Mouse (Mus musculus): ENCODE measurements around the gene Ulk4. TPM values are rescaled to one million over a fixed set of nuclear protein-coding genes. Genes with fewer than 3 reads are reported as not detected.

Ulk4 gene
- total RNA-seq, 2 experiments from 2014 or later = 9.5 to 9.9 TPM

DNA sequence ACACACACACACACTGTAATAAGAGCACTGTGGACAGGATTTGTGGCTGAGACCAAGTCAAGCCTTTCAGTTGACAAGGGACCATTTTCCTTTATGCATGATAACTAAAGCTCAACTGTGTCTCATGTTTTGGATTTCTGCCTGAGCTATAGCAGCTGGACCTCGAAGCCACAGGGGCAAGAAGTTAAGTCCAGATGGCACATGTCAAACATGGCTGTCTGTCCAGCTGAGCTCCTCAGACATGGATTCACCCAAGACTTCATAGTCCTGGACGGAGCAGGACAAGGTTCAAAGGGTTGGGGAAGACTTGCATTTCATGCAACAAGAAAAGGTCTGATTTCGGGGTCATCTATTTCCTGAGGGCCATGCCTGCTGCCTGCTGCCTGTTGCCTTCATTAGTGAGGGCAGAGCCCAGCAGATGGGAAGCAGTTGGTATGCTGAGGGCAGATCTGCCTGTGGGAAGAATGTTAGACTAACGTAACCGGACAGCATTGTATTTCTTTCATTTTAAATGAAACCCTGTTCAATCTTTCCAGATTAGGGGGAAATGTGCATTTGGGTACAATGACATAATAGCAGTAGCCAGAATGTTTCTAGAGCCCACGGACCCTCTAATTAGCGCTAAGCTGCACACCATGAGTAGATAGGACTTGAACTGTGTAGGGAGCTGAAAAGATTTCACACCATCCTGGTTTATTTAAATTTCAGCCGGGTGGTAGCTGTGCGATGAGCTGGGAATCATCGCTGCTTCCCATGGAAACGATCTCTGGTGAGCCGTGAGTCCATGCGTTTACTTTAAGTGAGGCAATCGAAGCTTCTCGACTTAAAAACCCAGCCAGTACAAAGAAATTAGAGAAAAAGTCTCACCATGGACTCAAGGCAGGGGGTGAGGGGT, 286.9 kb downstream of the Ulk4 start:
- Histone ChIP-seq H3K27ac (no peak overlapping the region), H3K4me3 (no peak overlapping the region)
- no peak for TF ChIP-seq CTCF (conservative IDR thresholded peaks at IDR 0.05)
- DNase-seq (ENCODE audit: low spot score in 2 of 2) = no peak

DNA sequence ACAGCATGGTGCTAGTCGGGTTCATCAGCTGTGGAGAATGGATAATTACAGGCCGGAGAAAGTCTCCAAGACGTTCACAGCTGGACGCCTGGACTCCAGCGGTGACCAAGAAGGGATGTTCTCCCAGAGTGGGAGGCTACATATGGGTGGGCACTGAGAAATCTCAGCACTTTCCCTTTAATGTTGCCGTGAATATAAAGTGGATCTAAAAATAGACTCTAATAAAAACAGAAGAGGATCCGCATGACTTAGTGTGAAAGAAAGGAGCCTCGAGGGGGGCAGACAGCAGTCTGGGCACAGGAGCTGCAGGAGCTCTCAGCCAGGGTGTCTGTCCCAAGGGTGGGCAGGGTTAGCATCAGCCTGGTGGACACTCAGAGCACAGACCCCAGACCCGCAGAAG, 288.9 kb downstream of the Ulk4 start:
- Histone ChIP-seq H3K27ac (no peak overlapping the region), H3K4me3 (no peak overlapping the region)
- TF ChIP-seq CTCF (conservative IDR thresholded peaks at IDR 0.05) = no peak
- no peak for DNase-seq (ENCODE audit: low spot score in 2 of 2)

DNA sequence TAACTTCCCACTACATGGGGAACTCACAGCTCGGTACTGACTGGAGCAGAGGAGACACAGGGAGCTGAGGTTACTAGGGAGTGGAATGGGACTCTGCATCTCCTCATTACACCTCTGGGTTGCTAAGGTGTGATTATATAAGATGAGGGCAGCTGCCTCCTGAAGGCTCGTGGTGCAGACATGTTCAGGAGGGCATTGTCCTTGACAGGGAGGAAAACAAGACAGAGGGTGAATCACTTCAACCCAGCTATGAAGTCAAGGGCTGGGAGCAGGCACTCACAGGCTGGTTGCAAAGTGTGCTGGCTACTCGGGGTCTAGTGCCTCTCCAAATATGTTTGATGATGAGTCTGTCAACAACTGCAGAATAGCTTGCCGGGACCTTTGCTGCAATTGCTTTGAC, 290.0 kb downstream of the Ulk4 start:
- Histone ChIP-seq H3K4me3 (no peak overlapping the region), H3K27ac (no peak overlapping the region)
- DNase-seq (ENCODE audit: low spot score in 2 of 2) = no peak
- no peak for TF ChIP-seq CTCF (conservative IDR thresholded peaks at IDR 0.05)

DNA sequence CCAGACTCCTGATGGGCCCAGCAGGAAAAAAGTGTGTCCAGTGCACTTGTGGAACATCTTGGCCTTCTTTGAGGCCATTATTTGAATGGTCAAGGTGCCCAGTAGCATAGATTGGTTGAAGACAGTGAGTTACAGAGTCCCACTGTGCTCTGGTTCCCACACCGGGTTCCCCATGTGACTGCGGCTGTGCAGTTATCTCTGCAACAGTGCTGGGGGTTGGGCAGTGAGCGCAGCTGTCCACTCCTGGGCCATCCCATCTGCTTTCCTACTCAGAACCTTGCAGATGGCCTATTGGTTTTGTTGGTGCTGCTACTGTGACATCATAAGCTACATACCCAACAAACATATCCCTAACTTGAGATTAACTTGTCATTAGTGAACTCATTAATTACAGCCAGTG, 290.7 kb downstream of the Ulk4 start:
- DNase-seq (ENCODE audit: low spot score in 2 of 2) = no peak
- no peak for TF ChIP-seq CTCF (conservative IDR thresholded peaks at IDR 0.05)
- no peak overlapping the region for H3K27ac ChIP-seq

DNA sequence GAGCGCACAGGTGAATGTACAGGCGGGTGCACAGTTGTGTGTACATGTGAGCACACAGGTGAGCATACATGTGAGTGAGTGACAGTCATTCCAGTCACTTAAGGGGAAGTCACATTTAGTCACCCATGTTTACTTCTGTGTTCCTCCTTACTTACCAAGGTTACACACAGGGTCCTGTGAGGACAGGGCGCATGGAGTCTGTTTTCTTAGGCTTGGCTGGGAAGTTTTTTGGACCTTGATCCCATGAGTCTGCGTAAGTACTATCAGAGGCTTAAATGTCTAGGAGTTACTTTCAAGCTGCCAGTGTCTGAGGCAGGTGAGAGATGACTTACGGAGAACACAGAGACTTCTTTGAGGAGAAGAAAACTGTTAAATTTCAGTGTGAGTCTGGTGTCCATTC, 291.5 kb downstream of the Ulk4 start:
- no peak for DNase-seq (ENCODE audit: low spot score in 2 of 2)
- H3K4me3 ChIP-seq = no peak overlapping the region
- no peak for TF ChIP-seq CTCF (conservative IDR thresholded peaks at IDR 0.05)
- H3K27ac ChIP-seq = no peak overlapping the region

More for the DNA sequence above, 290.7 kb downstream of the Ulk4 start:
- H3K4me3 ChIP-seq = no peak overlapping the region

DNA sequence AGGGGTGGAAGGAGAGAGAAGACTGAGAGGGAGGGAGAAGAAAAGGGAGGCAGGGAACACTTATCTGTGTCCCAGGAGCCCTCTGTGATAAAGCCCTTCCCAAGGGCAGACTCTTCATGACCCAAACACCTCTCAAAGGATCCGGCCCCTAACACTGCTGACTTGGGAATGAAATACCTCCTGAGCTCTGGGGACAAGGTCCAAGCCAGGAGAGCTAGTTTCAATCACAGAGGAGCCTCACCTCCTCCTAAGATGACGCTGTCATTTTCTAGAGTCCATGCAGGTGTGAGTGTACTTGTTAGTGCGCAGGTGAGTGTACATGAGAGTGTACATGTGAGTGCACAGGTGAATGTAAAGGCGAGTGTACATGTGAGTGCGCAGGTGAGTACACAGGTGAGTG, 292.0 kb downstream of the Ulk4 start:
- Histone ChIP-seq H3K27ac (no peak overlapping the region), H3K4me3 (no peak overlapping the region)
- TF ChIP-seq CTCF (conservative IDR thresholded peaks at IDR 0.05) = no peak
- no peak for DNase-seq (ENCODE audit: low spot score in 2 of 2)

DNA sequence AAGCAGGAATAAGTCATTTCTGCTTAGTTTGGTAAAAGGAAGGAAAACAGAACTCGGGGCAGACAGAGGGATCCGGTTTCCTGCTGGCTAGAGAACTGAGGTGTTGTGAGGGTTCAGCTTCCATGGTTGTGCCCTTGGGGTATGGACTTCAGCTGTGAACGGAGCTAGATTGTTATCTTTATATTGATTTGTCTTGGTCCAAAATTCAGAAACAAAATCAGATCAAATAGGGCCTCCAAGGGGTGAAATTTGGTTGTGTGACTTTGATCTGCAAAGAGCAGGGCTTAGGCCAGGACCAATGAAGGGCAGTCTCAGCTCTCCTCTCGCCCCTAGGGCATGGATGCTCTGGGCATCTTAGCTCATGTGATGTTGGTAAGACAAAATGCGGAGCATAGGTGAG, 292.5 kb downstream of the Ulk4 start:
- TF ChIP-seq CTCF (conservative IDR thresholded peaks at IDR 0.05) = no peak
- H3K4me3 ChIP-seq = no peak overlapping the region
- no peak overlapping the region for H3K27ac ChIP-seq
- DNase-seq (ENCODE audit: low spot score in 2 of 2) = no peak

DNA sequence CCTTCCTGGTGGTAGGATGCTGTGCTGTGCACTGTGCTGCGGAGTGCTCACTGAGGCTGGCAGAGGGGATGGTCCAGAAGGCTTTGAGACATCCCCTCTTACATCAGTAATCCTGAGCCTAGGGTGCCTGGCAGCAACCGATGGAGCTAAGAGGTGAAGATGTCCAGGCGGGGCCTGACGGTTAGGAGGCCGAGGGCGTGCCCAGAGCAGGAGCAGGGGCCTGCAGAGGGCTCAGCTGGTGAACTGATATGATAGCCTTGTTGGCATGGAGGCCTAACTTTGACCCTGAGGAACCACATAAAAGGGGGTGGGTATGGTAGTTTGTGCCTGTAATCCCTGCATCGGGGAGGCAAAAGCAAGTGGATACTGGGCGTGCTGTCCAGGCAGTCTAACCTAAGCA, 293.1 kb downstream of the Ulk4 start:
- no peak overlapping the region for H3K4me3 ChIP-seq
- TF ChIP-seq CTCF (conservative IDR thresholded peaks at IDR 0.05) = no peak
- H3K27ac ChIP-seq = no peak overlapping the region
- DNase-seq (ENCODE audit: low spot score in 2 of 2) = no peak

DNA sequence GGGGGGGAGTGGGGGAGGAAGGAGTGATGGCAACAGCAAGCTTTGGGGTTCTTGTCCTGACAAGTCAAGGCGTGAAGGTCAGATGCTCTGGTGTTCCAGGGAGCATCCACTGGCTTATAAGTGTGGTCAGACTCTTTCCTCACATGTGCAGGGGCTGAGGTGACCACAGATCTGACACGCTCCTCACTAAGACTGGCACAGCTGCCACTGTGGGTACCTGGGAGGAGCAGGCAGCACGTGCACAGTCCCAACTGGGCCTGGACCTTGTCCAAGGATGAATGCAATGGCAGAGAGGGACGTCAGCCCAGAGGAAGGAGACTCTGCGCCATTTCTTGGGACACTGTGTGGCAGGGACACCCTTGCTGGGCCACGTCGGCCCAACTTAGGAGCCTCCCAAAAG, 295.2 kb downstream of the Ulk4 start:
- DNase-seq (ENCODE audit: low spot score in 2 of 2) = no peak
- no peak for TF ChIP-seq CTCF (conservative IDR thresholded peaks at IDR 0.05)
- Histone ChIP-seq H3K27ac (no peak overlapping the region), H3K4me3 (no peak overlapping the region)

DNA sequence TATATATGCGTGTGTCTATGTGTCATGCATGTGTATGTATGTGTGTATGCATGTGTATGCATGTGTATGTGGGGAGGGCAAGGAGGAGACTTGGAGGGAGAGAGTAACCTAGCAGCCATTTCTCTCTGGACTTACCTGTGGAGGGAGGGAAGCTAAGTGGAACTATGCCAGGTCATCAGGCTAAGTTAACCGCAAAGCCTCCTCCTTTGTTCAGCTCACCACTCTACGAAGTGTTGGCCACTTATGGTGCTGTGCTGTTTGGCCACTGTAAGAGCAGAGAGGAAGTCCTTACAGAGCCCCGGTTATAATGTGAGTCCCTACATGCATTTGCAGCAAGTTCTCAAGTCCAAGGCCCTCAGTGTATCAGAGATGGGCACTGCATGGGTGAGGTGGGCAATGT, 300.1 kb downstream of the Ulk4 start:
- Histone ChIP-seq H3K27ac (no peak overlapping the region), H3K4me3 (no peak overlapping the region)
- DNase-seq (ENCODE audit: low spot score in 2 of 2) = no peak
- TF ChIP-seq CTCF (conservative IDR thresholded peaks at IDR 0.05) = no peak

DNA sequence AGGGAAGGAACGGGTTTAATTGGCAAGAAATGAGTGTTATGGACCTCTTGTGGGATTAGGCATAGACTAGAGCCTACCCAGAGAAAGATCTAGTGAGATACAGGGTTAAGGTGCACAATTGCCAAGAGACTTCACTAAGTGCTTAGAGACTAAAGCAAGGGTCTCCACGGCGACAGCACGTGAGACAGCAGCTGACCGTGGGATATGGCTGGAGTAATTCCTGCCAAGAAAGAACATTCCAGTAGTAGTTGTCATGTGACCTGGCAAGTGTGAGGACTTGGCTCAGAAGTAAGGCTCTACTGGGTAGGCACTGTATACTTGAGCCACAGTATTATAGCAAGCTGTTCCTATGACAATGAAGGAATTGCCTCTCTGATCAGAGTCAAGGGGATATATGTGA, 300.8 kb downstream of the Ulk4 start:
- no peak for DNase-seq (ENCODE audit: low spot score in 2 of 2)
- H3K27ac ChIP-seq = no peak overlapping the region
- TF ChIP-seq CTCF (conservative IDR thresholded peaks at IDR 0.05) = no peak
- H3K4me3 ChIP-seq = no peak overlapping the region

DNA sequence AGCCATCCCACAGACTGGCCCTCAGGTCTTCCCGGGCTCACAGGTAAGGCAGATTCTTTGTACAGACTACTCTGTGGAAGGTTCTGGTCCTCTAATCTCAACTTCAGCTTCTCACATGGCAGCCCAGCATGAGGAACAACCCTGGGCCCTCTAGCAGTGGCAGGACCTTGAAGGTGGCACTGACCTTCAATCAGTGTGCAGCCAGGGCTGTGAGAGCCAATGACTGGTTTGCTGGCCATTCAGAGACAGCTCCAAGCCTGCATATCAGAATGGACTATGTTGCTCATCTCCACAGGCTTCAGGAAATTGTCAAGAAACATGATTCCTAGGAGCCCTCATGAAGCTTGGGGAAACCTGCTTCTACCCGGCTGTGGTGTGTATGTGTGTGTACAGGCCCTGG, 302.8 kb downstream of the Ulk4 start:
- H3K27ac ChIP-seq = no peak overlapping the region
- H3K4me3 ChIP-seq = no peak overlapping the region
- DNase-seq (ENCODE audit: low spot score in 2 of 2) = no peak
- TF ChIP-seq CTCF (conservative IDR thresholded peaks at IDR 0.05) = no peak

DNA sequence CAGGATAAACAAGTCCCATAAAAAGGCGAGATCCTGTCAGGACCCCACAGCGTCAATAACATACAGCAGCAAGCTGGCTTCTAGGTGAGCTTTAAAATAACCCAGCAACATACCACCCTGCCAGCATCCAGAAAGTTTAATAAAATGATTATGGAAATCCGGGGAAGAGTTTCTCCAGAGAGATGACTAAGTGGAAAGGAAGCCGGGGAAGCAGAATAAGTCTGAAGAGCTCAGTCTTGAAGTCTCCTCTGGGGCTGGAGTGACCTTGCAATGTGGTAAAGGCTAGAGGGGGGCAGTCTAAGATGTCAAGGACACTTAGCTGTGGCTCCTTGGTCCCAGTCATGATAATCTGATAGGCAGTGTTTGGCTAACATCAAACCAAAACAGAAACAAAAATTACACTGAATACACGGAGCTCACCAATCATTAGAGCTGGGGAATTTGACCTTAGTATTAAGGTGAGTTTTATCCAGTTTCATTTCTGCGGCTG, 303.9 kb downstream of the Ulk4 start:
- Histone ChIP-seq H3K4me3 (no peak overlapping the region), H3K27ac (no peak overlapping the region)
- DNase-seq (ENCODE audit: low spot score in 2 of 2) = no peak
- TF ChIP-seq CTCF (conservative IDR thresholded peaks at IDR 0.05) = no peak

DNA sequence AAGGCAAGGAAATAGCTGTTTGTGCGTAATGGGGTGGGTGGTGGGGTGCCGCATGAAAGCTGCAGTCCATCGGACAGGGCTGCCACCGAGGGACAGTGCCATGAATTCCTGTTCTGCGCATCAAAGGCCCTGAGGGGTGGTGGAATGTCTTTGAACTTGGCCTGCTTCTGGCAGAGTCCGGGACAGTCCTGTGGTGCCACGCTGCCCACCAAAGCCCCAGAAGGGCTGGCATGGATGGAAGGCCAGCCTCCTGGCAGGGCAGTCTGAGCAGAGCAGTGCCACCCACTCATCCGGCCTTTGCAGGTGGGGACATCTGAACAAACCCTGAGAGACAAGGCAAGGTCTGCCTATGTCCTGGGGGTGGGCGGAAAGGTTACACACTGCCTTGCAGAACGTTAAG, 312.0 kb downstream of the Ulk4 start:
- H3K27ac ChIP-seq = peak overlapping the region; percentile 14; the same call in 1 of the 2 replicates
- no peak for DNase-seq (ENCODE audit: low spot score in 2 of 2)
- no peak for TF ChIP-seq CTCF (conservative IDR thresholded peaks at IDR 0.05)
- no peak overlapping the region for H3K4me3 ChIP-seq

All from layer of hippocampus, adult 2 months (tissue).